Mouse (Mus musculus) monocyte, adult 5-6 weeks (primary cell): ENCODE measurements around the gene Erp29. TPM values are rescaled to one million over a fixed set of nuclear protein-coding genes. Genes with fewer than 3 reads are reported as not detected.
A peak's percentile ranks its signal among the peaks of the same experiment; 100 is the strongest.

Experiments
- ATAC-seq: fragments of 153-309, 156-312 bp; replicated peaks from 2 replicates; pipeline ENCODE4 v1.8.0; 2017; ENCODE audit warnings: mild to moderate bottlenecking; ENCODE audit not compliant: low TSS enrichment, insufficient number of reproducible peaks, severe bottlenecking, poor library complexity, low FRiP score
- total RNA-seq: library from RNA; stranded (forward); fragments of 200-1000, 200-491, 200-594 nt; gene quantifications from 3 replicates; pipeline ENCODE4 v1.2.3, GENCODE M21; 2017

Erp29 gene
- 290 to 464 TPM (median 461 TPM) in 3 replicates for total RNA-seq

DNA sequence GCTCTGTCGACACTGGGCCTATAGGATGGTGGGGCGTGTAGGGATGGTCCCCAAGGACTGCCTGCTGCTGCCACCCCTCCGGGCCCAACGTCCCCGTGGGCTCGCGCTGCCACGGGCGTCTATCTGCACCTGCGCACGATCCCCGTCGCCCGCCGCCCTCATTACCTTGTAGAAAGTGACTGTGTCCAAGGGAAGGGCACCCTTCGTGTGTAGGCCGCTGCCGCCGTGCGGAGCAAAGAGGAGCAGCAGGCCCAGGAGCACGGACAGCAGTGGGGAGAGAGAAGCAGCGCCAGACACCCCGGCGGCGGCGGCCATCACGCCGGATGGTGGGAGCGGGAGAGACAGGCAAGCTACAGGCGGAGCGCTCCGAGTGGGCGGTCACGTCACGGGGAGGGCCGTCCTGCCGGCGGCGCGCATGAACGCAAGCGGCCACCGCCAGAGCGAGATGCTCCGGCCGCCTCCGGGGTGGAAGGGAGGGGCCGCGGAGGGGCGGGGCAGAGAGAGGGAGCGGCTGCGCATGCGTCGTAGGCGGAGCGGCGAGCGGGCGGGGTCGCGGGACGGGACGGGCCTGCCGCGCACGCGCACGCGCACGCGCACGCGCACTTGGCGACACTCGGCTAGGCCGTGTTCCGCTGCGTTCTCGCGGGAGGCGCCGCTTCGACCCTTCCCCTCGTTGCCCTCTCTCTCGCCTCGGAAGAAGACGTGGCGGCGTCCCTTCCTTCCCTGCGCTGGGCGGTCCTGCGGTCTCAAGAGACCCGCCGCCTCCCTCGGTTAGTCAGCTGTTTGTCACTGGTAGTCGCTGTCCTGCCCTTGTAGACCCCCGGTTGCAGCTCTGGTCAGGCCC lies at the start of gene Erp29:
TSS of gene Erp29 (minus strand) at position 481 of the 844 bp plus-strand sequence.
- peak; percentile 67 for ATAC-seq

DNA sequence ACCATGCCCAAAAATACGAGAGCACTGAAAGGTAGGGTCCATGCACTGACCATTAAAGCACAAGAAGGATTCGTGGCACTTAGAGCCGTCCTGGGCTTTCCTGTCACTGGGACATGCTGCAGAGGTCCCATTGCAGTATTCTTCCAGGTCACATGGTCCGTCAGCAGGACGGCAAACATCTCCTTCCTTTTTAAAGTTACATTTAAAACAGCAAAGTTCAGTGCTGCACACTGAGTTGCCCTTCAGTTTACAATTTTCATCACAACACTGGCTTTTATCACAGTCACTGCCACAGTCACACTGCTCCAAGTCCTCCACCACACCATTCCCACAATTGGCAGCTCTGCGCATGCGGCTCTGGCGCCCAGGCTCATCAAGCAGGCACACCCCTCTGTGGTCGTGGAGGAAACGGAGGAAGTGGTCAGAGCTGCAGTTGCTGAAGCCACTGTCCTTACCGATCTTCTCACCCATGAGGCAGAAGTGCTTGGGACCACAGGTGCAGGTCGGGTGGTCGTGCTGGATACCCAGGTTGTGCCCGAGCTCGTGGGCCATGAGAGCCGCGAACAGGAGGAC lies 49.2 kb upstream of the Erp29 start:
- ATAC-seq = peak; percentile 93

DNA sequence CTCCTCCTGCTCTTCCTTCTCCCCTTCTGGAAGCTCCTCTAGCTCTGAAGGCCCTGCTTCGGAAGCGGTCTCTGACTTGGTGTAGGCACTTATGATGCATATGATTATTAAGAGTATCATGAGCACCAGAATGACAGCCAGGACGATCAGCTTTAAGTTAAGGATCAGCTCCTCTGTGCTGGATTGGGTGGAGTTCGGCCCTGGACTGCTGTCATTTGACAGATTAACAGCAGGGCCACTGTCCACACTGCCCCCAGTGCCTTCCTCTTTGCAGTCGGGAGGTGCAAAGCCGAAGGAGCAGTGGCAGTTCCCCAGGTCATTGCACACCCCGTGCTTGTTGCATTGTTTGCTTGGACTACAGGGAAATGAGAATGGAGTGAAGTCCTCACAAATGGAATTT lies 48.4 kb upstream of the Erp29 start:
- 0 out of 2 replicates have a peak, but pooled peaks have one; percentile 30 for ATAC-seq

DNA sequence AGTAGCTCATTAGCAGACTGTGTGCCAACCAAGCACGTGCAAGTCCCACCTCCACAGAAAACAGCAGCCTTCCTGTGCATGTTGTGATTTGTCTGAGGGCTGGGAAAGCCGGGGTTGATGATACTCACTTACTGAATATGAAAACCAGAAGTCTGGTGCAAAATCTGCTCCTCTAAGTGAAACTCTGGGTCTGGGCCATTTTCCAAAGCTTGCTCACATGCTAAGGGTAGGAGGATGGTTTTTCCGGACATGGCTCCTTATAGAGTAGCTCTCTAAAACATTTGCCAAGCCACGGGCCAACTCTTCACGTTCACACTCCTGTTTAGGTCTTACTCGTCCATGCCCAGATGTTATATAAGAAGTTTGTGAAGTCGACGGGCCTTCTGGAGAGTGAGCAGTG lies 41.0 kb upstream of the Erp29 start:
- ATAC-seq = no peak

DNA sequence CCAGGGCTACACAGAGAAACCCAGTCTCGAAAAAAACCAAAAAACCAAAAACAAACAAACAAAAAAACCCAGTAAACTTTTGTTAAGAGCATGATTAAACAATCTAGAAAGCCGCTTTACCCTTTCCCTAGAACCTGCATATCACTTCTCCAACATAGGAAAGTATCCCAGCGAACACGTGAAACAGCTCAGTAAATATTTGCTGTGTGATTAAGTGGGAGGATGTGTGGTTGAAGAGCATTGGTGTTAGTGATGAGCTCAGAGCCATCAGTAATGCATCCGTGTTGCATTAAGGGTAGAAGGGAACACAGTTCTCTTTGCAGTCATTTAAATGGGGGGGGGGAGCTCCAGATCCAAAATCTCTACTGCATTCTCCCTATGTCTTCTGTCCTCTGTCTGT lies 32.5 kb upstream of the Erp29 start:
- ATAC-seq = no peak

DNA sequence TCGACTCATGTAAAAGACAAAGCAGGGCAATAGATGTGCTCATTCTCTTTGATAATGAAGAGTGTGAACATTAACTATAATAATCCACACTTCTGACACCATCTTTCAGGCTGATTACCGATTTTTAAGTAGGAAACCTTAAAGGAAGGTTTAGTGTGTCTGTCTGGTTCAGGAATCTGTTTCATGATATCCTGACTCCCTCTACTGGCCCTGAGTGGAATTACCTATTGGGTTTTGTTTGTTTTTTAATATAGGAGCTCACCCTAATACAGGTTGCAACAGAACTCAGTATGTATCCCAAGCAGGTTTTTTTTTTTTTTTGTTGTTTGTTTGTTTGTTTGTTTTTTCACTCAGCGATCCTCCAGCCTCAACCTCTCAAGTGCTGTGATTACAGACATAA lies 25.4 kb upstream of the Erp29 start:
- ATAC-seq = peak; percentile 80

DNA sequence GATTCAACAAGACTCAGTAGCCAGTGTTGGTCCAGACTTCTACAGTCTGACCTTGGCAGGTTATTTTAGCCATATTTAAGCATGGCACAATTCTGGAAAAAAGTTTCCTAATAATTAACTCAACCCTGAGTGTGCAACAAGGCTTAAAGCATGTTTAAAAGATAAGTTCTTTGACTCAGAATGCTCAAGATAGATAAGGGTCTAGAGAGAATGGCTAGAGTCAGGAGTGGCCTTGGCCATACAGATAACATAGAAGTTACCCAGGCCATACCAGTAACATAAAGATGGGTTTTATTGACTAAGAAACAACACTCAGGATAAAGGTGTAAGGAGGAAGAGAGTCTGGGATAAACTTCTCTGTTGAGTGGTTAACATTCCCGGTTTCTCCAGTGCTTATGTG lies 23.7 kb upstream of the Erp29 start:
- no peak for ATAC-seq

DNA sequence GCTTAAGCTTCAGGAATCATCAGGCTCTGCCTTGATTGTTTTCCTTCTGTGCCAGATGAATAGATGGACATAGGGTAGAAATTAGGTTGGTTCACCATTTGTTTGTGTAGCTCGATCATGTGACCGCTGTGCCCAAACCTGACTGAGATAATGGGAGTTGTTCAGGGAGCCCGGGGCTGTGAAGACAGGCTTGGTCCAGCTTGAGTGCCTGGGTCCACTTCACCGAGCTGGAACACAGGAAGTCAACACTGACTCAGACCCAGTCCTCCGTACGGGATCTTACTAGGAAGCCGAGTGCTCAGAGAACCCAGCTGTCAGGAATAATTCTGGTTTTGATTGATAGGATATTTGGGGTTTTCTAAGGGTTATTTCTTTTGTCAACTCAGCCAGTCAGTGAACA lies 22.3 kb upstream of the Erp29 start:
- ATAC-seq = no peak

DNA sequence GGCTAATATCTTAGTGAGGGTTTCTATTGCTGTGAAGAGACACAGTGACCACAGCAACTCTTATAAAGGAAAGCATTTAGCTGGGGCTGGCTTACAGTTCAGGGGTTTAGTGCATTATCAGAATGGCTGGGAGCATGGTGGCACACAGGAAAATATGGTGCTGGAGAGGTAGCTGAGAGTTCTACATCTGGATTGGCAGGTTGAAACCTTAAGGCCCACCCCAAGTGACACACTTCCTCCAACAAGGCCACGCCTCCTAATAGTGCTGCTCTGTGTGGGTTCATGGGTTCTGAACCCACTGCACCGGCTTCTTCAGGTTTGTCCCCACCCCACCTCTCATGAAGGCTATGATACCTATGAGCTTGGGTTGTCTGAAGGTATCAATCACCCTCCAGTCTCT lies 20.1 kb upstream of the Erp29 start:
- no peak for ATAC-seq

DNA sequence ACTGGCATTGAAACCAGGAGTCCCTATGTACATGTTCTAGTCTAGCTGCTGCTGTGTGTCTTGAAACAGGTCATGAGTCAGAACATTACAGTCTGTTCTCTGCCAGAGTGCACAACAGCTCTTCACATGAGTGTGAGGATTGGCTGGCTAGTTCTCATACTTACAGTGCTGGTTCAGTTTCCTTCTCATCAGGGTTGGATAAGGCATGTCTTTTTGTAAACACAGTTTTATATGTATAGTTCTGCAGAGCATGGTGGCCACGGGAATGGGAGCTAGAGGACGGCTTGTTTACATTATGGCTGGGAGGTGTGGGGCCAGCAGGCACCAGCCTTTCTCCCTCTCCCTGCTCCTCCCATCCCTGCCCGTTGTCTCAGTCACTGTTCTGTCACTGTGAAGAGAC lies 17.3 kb upstream of the Erp29 start:
- ATAC-seq = no peak

DNA sequence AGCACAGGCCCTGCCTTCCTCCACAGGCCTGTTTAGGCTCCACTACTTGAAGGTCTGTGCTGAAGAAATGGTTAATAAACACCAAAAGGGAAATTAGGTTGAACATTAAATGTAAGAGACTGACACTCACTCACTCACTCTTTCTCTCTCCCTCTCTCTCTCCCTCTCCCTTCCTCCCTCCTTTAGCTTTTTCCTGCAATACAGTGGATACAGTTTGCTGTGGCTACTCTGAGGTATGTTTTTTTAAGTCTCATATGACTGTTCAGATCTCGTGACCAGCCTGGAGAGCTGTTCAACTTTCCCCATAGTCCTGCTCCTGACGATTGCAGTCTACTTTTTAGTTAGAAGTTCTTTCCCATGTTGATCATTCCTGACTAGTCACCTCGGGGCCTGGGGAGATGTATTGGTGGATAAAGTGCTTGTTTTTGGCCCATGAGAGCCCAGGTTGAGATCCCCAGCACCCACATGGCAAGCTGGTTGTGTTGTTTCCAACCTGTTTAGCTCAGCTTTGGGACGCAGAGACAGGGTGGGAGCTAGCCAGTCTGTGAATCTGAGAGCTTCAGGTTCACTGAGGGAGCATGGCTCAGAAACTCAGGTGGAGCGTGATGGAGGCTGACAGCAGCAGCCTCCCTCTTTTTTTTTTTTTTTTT lies 11.4 kb upstream of the Erp29 start:
- no peak for ATAC-seq

DNA sequence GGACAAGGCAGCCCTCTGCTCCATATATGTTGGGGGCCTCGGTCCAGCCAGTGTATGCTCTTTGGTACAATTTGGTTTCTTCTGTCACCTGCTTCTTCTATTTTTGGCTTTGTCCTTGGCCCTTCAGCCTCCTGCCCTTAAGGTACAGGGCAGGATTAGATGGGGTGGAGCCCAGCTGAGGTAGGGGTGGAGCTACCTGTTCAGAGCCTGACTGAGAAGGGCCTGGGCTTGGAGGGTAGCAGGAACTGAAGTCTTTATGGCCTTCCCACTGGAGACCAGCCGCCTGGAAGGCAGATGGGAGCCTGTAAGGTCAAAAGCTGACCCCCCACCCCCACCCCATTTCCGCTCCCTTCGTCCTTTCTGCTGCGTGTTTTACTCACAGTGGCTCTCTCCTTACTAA lies 10.7 kb upstream of the Erp29 start:
- ATAC-seq = no peak

DNA sequence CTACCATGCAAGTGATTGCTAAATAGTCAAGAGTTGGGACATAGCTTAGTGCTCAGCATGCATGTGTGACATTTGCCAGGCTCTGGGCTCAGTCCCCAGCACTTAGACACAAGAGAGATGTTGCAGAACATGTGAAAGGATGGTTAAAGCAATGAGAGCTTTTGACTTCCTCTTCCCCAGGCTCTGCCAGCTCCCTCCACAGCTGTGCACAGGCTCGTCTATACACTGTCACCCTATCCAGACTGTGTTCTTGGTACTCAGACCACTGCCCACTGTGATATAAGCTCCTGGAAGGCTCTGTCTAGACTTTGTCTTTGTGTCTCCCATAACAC lies 9.8 kb upstream of the Erp29 start:
- no peak; the same call in 1 of the 2 replicates for ATAC-seq

DNA sequence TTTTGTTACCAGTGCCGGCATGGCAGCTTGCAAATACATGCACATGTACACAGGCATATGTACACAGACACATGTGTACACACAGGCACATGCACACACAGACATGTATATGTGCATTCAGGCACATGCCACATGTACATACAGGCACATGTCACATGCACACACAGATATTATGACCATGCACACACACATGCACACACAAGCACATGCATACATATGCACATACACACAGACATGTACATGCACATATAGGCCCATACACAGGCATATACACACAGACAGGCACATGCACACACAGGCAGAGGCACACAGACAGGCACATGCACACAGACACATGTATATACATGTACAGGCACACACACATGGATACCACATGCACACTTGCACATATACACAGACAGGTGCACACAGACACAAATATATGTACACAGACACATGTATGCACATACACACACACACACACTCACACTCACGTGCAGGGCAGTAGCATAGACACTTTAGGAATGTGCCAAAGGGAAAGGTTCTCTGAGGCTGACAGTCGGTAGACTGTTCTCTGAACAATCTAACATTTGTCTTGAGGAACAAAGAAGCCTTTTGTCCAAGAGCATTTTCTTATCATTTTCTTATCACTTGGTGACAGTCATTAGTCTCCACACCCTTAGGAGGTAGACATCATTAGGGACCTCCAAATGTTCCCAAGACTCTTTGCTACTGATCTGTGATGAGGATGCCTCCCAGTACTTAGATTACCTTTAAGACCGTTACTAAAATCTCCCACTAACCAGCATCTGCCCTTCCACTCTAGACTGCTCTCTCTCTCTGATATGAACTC lies 9.2 kb upstream of the Erp29 start:
- ATAC-seq = no peak

DNA sequence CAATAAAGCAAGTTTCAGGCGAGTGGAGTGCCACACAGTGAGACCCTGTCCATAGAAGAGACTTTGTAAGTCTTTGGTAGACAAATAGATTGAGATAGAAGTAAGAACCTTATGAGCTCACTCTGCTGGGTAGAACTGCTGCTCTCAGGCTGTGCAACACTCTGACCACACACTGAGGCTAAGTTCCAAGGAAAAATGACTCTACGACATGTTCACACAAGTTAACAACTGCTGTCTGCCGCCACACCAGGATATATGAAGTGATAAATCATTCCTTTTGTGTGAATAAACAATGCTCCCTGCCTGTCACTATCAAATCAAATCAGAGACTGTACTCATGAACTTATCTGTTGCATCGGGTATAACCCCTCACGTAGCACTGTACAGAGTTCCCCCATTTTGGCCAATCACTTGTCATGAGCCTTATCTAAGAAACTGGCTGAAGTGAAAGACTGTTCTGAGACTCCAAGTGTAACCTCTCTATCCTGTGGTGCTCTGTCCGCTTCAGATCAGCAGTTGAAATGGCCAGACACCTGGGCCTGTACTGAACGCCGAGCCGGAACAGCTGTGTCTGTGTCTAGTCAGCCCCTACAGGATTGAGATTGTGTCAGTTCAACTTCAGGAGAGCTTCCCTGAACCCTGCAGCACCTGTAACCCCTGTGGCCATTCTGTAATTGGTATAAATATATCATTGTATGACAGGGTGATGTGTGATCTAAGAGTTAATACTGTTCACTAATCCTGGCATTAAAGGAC lies 3.4 kb upstream of the Erp29 start:
- no peak for ATAC-seq

DNA sequence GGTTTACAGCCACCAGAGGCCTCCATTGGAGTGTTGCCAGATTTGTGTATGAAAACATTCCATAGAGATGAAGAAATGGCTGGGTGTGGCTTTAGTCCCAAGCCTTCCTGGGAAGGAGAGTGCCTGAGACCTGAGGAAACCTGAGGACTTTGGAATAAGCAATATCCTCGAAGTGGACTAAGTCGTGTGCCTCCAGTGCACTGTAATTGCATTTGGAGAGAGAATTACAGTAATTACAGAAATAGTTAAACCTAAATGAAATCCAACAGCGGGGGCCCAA lies 2.1 kb upstream of the Erp29 start:
- ATAC-seq = no peak

DNA sequence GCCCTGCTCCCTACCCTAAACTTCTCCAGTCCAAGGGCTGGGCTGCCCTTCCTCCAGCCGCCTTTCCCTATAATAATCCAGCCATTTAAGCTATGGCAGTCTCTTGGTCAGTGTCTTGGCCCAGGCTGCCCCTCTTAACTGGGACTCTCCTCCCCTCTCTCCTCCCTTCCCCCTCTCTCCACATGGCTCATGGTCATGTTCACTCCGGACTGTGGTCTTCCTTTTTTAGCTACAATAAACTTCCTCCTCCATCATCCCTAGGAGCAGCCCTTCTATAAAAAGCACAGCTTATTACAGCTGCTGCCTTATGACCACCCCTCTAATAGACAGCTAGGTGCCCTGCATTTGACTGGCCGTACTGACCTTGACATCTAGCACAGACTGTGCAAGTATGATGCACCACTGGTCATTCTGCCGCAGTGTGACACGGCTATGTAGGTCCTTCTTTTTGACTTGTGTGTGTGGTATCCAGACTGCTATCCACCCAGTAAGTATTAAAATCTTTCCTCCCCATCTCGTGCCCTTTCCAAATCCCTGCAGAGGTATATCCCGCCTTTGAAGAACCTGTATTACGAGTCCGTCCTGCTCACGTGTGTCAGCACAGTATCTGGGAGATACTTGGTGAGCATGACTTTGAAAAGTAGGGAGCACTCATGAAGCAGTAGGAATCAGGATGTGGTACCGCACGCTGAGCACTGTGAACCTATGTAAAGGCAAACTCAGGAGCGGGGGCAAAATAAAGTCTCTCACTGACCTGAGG lies 1.6 kb upstream of the Erp29 start:
- ATAC-seq = no peak

DNA sequence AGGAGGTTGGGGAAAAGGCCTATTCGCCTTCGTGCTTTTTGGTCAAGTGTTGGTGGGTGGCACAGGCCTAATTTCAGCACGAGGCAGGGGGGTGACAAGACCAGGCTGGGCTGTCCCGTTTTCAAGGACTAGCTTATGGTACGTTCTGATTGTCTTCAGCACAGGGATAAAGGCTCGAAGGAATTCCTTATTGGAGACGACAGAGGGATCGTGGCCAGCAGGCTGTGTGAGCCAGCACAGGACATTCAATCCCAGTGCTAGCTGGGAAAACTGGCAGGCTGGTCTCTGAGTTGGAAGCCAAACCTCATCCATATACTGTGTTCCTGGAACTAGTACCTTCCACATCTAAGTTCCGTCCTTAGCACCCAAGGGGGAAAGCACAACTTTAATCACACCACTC lies 600 bp upstream of the Erp29 start:
- no peak; the same call in 1 of the 2 replicates for ATAC-seq
